Mouse (Mus musculus) frontal cortex, postnatal 36 days (tissue): ENCODE measurements at regions not wholly inside any gene's neighbourhood (a gene's known extent, or its start where the extent isn't known, plus 50 kb on each side); places are given as distances from the start of the nearest gene placed in this dataset.
A peak's percentile ranks its signal among the peaks of the same experiment; 100 is the strongest.

Source experiments
- DNase-seq, 2 experiments: peaks; one replicate each; pipeline ENCODE4 v3.0.0; 2022; ENCODE audit warnings: low spot score in 2 of 2

- DNase-seq = no peak
Measured at GRCm38 (mm10) chr9:122064937-122065673, 52.0 kb upstream of the Snrk start.

GRCm38 (mm10) chr9:122055820-122056550 lies 59.1 kb upstream of the Pomgnt2 start:
- no peak for DNase-seq

GRCm38 (mm10) chr9:122051716-122052115 lies 54.8 kb upstream of the Pomgnt2 start:
- no peak for DNase-seq

- no peak for DNase-seq
Measured at GRCm38 (mm10) chr9:122051096-122051495, 54.2 kb upstream of the Pomgnt2 start.

- no peak for DNase-seq
Measured at GRCm38 (mm10) chr9:122048999-122049398, 52.1 kb upstream of the Pomgnt2 start.

GRCm38 (mm10) chr9:122047962-122048625 lies 51.2 kb upstream of the Pomgnt2 start:
- DNase-seq = peak; percentile 31 to 40
